ENCODE assay signal across 16 mouse cellular contexts in genomic region chr13:41422581-41422980, GRCm38 (mm10).
"Had no signal": no experiment of that assay in that cellular context is flagged by ENCODE, and none has a peak within 500 bp of the region (broad histone marks: within the 10 kb centered on the region; RNA-seq: fewer than 3 reads in every experiment).

No protein-coding gene starts in this region.

- DNase-seq: gastrocnemius, adult 2 months; gastrocnemius, postnatal 10 days; gastrocnemius, postnatal 25 days; heart, adult 18-20 months; heart, postnatal 10 days; heart, postnatal 4 days; kidney, adult 18-20 months; kidney, adult 8-10 months; kidney, postnatal 10 days; kidney, postnatal 25 days; kidney, postnatal 4 days; liver; liver, embryonic 13.5 days had no signal

- ATAC-seq: hindbrain, embryonic 16.5 days; inflammation-experienced regulatory T-cells, adult 6 months; intestine, postnatal 0 days had no signal
